Mouse (Mus musculus) hindbrain, embryonic 12.5 days (tissue): ENCODE data around the gene Slc22a4. TPM values are rescaled to one million over a fixed set of nuclear protein-coding genes. Genes with fewer than 3 reads are reported as not detected.
"Not testable (repeated sequence)": the region's sequence is repeated elsewhere in the genome, so short reads cannot be mapped to it uniquely, and the experiment has no call there.

Experiments used
- ATAC-seq: fragments of 200-750 bp; cut with Nextera tagmentation; 2 replicates; pipeline ENCODE4 v1.8.0; 2017; ENCODE audit warnings: moderate TSS enrichment; ENCODE audit not compliant: low FRiP score
- H3K27ac ChIP-seq: fragments of 300-500 bp; sonication (generic); 2 replicates; pipeline ENCODE4 v1.5.1; 2016; ENCODE audit warnings: mild to moderate bottlenecking
- H3K27me3 ChIP-seq: fragments of 300-500 bp; sonication (generic); 2 replicates; pipeline ENCODE4 v1.6.1; 2016; ENCODE audit warnings: mild to moderate bottlenecking
- H3K36me3 ChIP-seq: fragments of 300-500 bp; sonication (generic); 2 replicates; pipeline ENCODE4 v1.6.1; 2016; ENCODE audit warnings: mild to moderate bottlenecking
- H3K4me1 ChIP-seq: fragments of 300-500 bp; sonication (generic); 2 replicates; pipeline ENCODE4 v1.6.1; 2016
- H3K4me2 ChIP-seq: fragments of 300-500 bp; sonication (generic); replicated peaks from 2 replicates; pipeline ENCODE4 v1.6.1; 2016; ENCODE audit warnings: mild to moderate bottlenecking
- H3K4me3 ChIP-seq: fragments of 300-500 bp; sonication (generic); 2 replicates; pipeline ENCODE4 v1.5.1; 2016; ENCODE audit warnings: mild to moderate bottlenecking
- H3K9ac ChIP-seq: fragments of 300-500 bp; sonication (generic); 2 replicates; pipeline ENCODE4 v1.6.1; 2016; ENCODE audit warnings: mild to moderate bottlenecking, moderate library complexity
- H3K9me3 ChIP-seq: fragments of 300-500 bp; sonication (generic); replicated peaks from 2 replicates; pipeline ENCODE4 v1.6.1; 2016; ENCODE audit warnings: mild to moderate bottlenecking
- WGBS: fragments of 180-500 bp; shearing (Covaris S2); methylation state at CpG from one replicate; pipeline ENCODE4 v1.1.7; 2016; 5-methylcytosine and 5-hydroxymethylcytosine counted together
- polyA plus RNA-seq: library from polyadenylated mRNA; unstranded; fragments of >200 nt; fragmentation: Nextera tagmentation; extraction: Ambion mirVana; gene quantifications from 2 replicates; pipeline ENCODE4 v1.2.1, GENCODE M21; 2016

Slc22a4 gene
- polyA plus RNA-seq, 1 experiment from 2014 or later: 1.3 TPM

- H3K9me3 ChIP-seq, H3K4me3 ChIP-seq, H3K4me1 ChIP-seq, ATAC-seq, H3K9ac ChIP-seq, H3K4me2 ChIP-seq, H3K27me3 ChIP-seq, H3K27ac ChIP-seq, H3K36me3 ChIP-seq: not testable (repeated sequence)
- no CpG with 5 or more reads among the region's 3 CpGs for WGBS
These were observed 77.8 kb downstream of the Slc22a4 start for GRCm38 (mm10) chr11:53950133-53950532.

Other genes starting within 250 kb of the Slc22a4 start
- gene Gm12216, start 168.8 kb downstream of the Slc22a4 start, polyA plus RNA-seq: 0.50 TPM in 1 of 2 replicates, not detected in the other
- 7.9 and 8.5 TPM in 2 replicates for gene Slc22a5, start 136.4 kb downstream of the Slc22a4 start, polyA plus RNA-seq
- gene Slc22a21, start 47.8 kb downstream of the Slc22a4 start, polyA plus RNA-seq: 2.1 and 3.6 TPM in 2 replicates
- gene Pdlim4, start 40.9 kb upstream of the Slc22a4 start, polyA plus RNA-seq: 48.6 and 53.6 TPM in 2 replicates
- gene P4ha2, start 72.0 kb upstream of the Slc22a4 start, polyA plus RNA-seq: 27.0 and 29.3 TPM in 2 replicates
- not detected in 2 replicates for gene Csf2, start 221.6 kb upstream of the Slc22a4 start, polyA plus RNA-seq
- gene Il3, start 239.2 kb upstream of the Slc22a4 start, polyA plus RNA-seq: not detected in 2 replicates